Mouse (Mus musculus): ENCODE data around the gene Tars. TPM values are rescaled to one million over a fixed set of nuclear protein-coding genes. Genes with fewer than 3 reads are reported as not detected.

The Tars gene
- polyA plus RNA-seq, 1 experiment from 2014 or later, result 54.4 TPM

GRCm38 (mm10) chr15:11364112-11364511, 35.4 kb downstream of the Tars start:
- no peak for DNase-seq (ENCODE audit: low spot score)

- no peak for DNase-seq (ENCODE audit: low spot score)
These were observed 37.6 kb downstream of the Tars start for GRCm38 (mm10) chr15:11361824-11362223.

GRCm38 (mm10) chr15:11360888-11361287, 38.6 kb downstream of the Tars start:
- no peak for DNase-seq (ENCODE audit: low spot score)

GRCm38 (mm10) chr15:11357501-11357900, 42.0 kb downstream of the Tars start:
- no peak for DNase-seq (ENCODE audit: low spot score)

GRCm38 (mm10) chr15:11355865-11356264, 43.6 kb downstream of the Tars start:
- no peak for DNase-seq (ENCODE audit: low spot score)

GRCm38 (mm10) chr15:11339467-11340180, 59.8 kb downstream of the Tars start:
- DNase-seq (ENCODE audit: low spot score), result no peak
